Mouse (Mus musculus): Measurements from ENCODE around the gene Rflnb. TPM values are rescaled to one million over a fixed set of nuclear protein-coding genes. Genes with fewer than 3 reads are reported as not detected.

Rflnb gene
- 11.5 and 15.5 TPM in 2 replicates for polyA plus RNA-seq (2012; rRNA removed)

DNA sequence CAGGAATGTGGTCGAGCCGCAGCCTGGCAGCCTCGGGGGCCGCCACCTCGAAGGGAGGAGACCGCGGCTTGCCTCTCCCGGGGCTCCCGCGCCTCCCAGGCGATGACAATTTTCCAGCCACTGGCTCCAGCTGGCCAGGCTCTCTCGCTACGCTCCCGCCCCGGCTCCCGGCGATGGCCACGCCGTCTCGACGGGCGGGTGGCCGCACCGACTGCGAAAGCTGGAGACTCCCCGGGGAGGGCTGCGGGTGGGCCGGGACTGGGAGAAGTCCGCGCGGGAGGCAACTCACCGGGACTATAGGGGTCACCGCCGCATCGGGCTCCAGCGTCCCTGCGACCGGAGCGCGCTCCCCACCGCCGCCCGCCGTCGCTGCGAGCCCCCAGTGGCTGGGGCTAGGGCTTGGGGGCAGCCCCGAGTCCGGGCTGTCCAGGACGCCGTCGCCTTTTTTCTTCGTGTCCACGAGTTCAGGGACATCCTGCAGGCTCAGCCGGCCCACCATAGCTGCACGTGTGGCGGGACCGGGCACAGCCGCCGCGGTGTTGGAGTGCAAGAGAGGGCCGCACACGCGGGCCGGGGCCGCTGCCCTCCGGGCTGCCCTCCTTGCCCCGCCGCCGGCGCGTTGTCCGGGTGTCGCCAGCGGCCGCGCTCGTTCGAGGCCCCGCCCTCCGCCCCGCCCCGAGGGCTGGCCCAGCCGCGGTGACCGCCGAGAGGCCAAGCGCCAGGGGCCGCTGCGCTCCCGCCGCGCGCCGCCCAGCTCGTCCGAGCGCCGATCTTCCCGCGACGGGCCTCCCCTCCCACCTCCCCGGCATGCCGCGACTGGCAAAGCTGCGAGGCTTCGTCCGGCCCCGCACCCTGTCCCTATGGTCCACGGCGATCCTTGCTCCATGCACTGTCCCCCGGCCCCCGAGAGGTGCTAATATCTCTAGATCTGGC lies at the start of gene Rflnb:
TSS of gene Rflnb (minus strand) at position 644 of the 933 bp plus-strand sequence.
- TF ChIP-seq CTCF (IDR thresholded peaks at IDR 0.05; ENCODE audit: extremely low read depth, insufficient read depth, insufficient read length, insufficient replicate concordance) (peak; percentile 11; the same call in 1 of the 2 replicates), POLR2A (IDR thresholded peaks at IDR 0.05; ENCODE audit: low read depth, low read length) (no peak)
- 1% methylated on average over 97 of the region's 112 CpGs for WGBS
- peak within 1 kb of the TSS; percentile 86 for H3K4me3 ChIP-seq (ENCODE audit: extremely low read depth, insufficient read depth, insufficient read length)
- peak in 1 of 2 experiments; percentile 84 for DNase-seq (ENCODE audit: low read depth in 1 of 2, low spot score in 2 of 2)
- peaks cover 6% of the 10 kb centered on the region for H3K27me3 ChIP-seq (ENCODE audit: control insufficient read depth, insufficient read depth, low read length)
- peaks cover 12% of the 10 kb centered on the region for H3K4me1 ChIP-seq (ENCODE audit: control insufficient read depth, insufficient read depth, insufficient read length)
- H3K36me3 ChIP-seq (ENCODE audit: control insufficient read depth, insufficient read depth, low read length) = no peaks in the 10 kb centered on the region
- peak within 1 kb of the TSS; percentile 56 for H3K27ac ChIP-seq (ENCODE audit: insufficient read depth, low read length)

- no peaks in the 10 kb centered on the region for H3K4me1 ChIP-seq (ENCODE audit: control insufficient read depth, insufficient read depth, insufficient read length)
- 95% methylated on average over 6 of the region's 6 CpGs for WGBS
- peaks cover 19% of the 10 kb centered on the region for H3K36me3 ChIP-seq (ENCODE audit: control insufficient read depth, insufficient read depth, low read length)
- no peak for TF ChIP-seq CTCF (IDR thresholded peaks at IDR 0.05; ENCODE audit: extremely low read depth, insufficient read depth, insufficient read length, insufficient replicate concordance)
- no peak for TF ChIP-seq POLR2A (IDR thresholded peaks at IDR 0.05; ENCODE audit: low read depth, low read length)
- DNase-seq (ENCODE audit: low read depth in 1 of 2, low spot score in 2 of 2) = no peak
- H3K27ac ChIP-seq (ENCODE audit: insufficient read depth, low read length) = no peak overlapping the region
- no peaks in the 10 kb centered on the region for H3K27me3 ChIP-seq (ENCODE audit: control insufficient read depth, insufficient read depth, low read length)
- H3K4me3 ChIP-seq (ENCODE audit: extremely low read depth, insufficient read depth, insufficient read length) = no peak overlapping the region
These were observed 49.8 kb upstream of the Rflnb start for GRCm38 (mm10) chr11:76077341-76077740.

DNA sequence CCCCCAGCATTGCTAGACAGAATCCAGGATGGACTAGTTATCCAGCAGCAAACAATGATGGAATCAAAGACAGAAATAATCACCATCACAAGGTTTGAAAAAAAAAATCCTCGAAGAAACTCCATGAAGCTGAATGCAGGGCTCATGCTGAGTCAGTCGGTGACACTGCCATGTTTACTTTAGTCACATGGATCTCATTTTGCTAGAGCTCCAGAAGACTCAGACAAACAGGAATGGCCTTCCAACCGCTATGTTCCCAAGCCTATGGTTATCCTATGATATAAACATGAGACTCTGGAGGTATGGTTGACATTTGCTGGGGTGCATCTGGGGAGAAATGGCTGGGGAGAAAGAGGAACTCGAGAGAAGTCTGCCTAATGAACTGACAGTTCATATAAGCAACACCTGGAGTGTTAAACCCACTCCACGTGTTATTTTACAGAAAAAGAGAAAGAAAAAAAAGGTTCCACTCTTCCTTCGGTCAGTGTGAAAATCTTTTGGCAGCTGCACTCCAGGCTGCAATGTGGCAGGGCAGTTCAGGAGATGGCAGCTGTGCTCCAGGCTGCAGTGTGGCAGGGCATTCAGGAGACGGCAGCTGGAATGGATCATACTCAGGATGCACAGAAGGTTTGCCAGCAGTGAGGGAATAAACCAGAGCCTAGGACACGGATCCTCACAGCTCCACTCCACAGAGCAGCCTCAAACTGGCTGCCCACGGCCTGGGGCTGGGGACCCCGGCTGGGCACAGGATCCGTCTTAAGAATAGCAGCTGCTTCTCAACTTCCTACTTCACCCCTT lies 46.9 kb upstream of the Rflnb start:
- Histone ChIP-seq H3K36me3 (ENCODE audit: control insufficient read depth, insufficient read depth, low read length) (peaks cover 6% of the 10 kb centered on the region; the same call in 1 of the 2 replicates), H3K4me1 (ENCODE audit: control insufficient read depth, insufficient read depth, insufficient read length) (no peaks in the 10 kb centered on the region), H3K27me3 (ENCODE audit: control insufficient read depth, insufficient read depth, low read length) (no peaks in the 10 kb centered on the region), H3K27ac (ENCODE audit: insufficient read depth, low read length) (no peak overlapping the region), H3K4me3 (ENCODE audit: extremely low read depth, insufficient read depth, insufficient read length) (no peak overlapping the region)
- DNase-seq (ENCODE audit: low read depth in 1 of 2, low spot score in 2 of 2) = no peak
- no peak for TF ChIP-seq CTCF (IDR thresholded peaks at IDR 0.05; ENCODE audit: extremely low read depth, insufficient read depth, insufficient read length, insufficient replicate concordance)
- TF ChIP-seq POLR2A (IDR thresholded peaks at IDR 0.05; ENCODE audit: low read depth, low read length) = no peak
- WGBS = 75% methylated on average over 11 of the region's 11 CpGs

DNA sequence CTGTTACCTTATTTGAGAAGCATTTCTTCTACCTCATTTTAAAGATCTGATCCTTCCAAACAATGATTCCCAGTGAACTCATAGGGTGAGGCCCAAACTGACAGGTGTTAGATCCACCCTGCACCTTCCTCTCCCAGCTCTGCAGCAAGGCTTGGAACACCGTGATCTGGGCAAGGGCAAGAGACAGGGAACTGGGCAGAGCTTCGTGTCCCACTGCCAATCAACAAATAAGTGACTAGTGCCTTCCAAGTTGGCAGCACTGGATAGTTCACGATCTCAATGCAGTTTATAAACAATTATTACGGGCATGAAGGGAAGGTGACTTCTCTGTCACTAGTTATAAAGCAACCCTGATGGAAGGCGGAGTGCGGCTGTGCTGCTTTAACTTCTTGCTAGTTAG lies 42.2 kb upstream of the Rflnb start:
- no peak overlapping the region for H3K4me3 ChIP-seq (ENCODE audit: extremely low read depth, insufficient read depth, insufficient read length)
- H3K27me3 ChIP-seq (ENCODE audit: control insufficient read depth, insufficient read depth, low read length) = no peaks in the 10 kb centered on the region
- no peak for DNase-seq (ENCODE audit: low read depth in 1 of 2, low spot score in 2 of 2)
- peaks cover 5% of the 10 kb centered on the region; the same call in 1 of the 2 replicates for H3K4me1 ChIP-seq (ENCODE audit: control insufficient read depth, insufficient read depth, insufficient read length)
- no peak for TF ChIP-seq CTCF (IDR thresholded peaks at IDR 0.05; ENCODE audit: extremely low read depth, insufficient read depth, insufficient read length, insufficient replicate concordance)
- 91% methylated on average over 6 of the region's 6 CpGs for WGBS
- no peak overlapping the region for H3K27ac ChIP-seq (ENCODE audit: insufficient read depth, low read length)
- no peaks in the 10 kb centered on the region; the same call in 1 of the 2 replicates for H3K36me3 ChIP-seq (ENCODE audit: control insufficient read depth, insufficient read depth, low read length)

- 80% methylated on average over 15 of the region's 15 CpGs for WGBS
- no peak overlapping the region for H3K27ac ChIP-seq (ENCODE audit: insufficient read depth, low read length)
These were observed 39.1 kb upstream of the Rflnb start for GRCm38 (mm10) chr11:76066563-76067156.

GRCm38 (mm10) chr11:76065521-76066095 lies 38.0 kb upstream of the Rflnb start:
- DNase-seq (ENCODE audit: low read depth in 1 of 2, low spot score in 2 of 2) = no peak
- Histone ChIP-seq H3K4me3 (ENCODE audit: extremely low read depth, insufficient read depth, insufficient read length) (no peak overlapping the region), H3K36me3 (ENCODE audit: control insufficient read depth, insufficient read depth, low read length) (peaks cover 3% of the 10 kb centered on the region; the same call in 1 of the 2 replicates), H3K27ac (ENCODE audit: insufficient read depth, low read length) (no peak overlapping the region), H3K27me3 (ENCODE audit: control insufficient read depth, insufficient read depth, low read length) (no peaks in the 10 kb centered on the region), H3K4me1 (ENCODE audit: control insufficient read depth, insufficient read depth, insufficient read length) (peaks cover 5% of the 10 kb centered on the region; the same call in 1 of the 2 replicates)
- TF ChIP-seq CTCF (IDR thresholded peaks at IDR 0.05; ENCODE audit: extremely low read depth, insufficient read depth, insufficient read length, insufficient replicate concordance) (no peak), POLR2A (IDR thresholded peaks at IDR 0.05; ENCODE audit: low read depth, low read length) (no peak)
- 85% methylated on average over 9 of the region's 9 CpGs for WGBS

More at GRCm38 (mm10) chr11:76066563-76067156, 39.1 kb upstream of the Rflnb start:
- TF ChIP-seq CTCF (IDR thresholded peaks at IDR 0.05; ENCODE audit: extremely low read depth, insufficient read depth, insufficient read length, insufficient replicate concordance) (no peak), POLR2A (IDR thresholded peaks at IDR 0.05; ENCODE audit: low read depth, low read length) (no peak)
- no peaks in the 10 kb centered on the region for H3K27me3 ChIP-seq (ENCODE audit: control insufficient read depth, insufficient read depth, low read length)
- H3K4me3 ChIP-seq (ENCODE audit: extremely low read depth, insufficient read depth, insufficient read length) = no peak overlapping the region
- DNase-seq (ENCODE audit: low read depth in 1 of 2, low spot score in 2 of 2) = peak; percentile 15 to 36
- peaks cover 3% of the 10 kb centered on the region; the same call in 1 of the 2 replicates for H3K36me3 ChIP-seq (ENCODE audit: control insufficient read depth, insufficient read depth, low read length)
- H3K4me1 ChIP-seq (ENCODE audit: control insufficient read depth, insufficient read depth, insufficient read length) = peaks cover 5% of the 10 kb centered on the region; the same call in 1 of the 2 replicates
